Mouse (Mus musculus) urinary bladder, postnatal 25 days (tissue): ENCODE results near the gene Olfr1079.
"Not testable (repeated sequence)": the region's sequence is repeated elsewhere in the genome, so short reads cannot be mapped to it uniquely, and the experiment has no call there.

Experiments
- DNase-seq: peaks from one replicate; pipeline ENCODE4 v3.0.0; 2022; ENCODE audit warnings: low spot score

Gene Olfr1079

GRCm38 (mm10) chr2:86542380-86542779 is at the start of gene Olfr1079:
Gene Olfr1079, minus strand, starts transcription at chr2:86542480.
- DNase-seq = no peak

DNA sequence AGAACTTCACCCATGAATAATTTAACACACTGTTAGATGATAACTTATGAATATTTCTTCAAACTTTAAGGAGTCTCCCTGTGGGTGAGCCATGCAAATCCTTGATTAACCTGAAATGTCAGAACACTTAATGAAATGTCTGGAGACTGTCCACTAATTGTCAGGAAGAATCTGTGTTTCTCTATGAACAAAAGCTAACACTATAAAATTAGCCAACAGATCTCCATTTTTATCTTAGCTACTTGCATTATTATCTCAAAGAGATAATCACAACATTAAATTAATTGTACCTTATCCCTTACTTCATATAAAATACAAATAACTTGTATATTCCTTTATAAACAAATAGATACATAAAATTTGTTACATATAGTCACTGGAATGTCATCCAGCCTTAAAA is 15.9 kb upstream of the Olfr1079 start, which contains the start of gene Olfr1080:
TSS of gene Olfr1080 (minus strand) at position 101 of the 400 bp plus-strand sequence.
- DNase-seq = not testable (repeated sequence)

DNA sequence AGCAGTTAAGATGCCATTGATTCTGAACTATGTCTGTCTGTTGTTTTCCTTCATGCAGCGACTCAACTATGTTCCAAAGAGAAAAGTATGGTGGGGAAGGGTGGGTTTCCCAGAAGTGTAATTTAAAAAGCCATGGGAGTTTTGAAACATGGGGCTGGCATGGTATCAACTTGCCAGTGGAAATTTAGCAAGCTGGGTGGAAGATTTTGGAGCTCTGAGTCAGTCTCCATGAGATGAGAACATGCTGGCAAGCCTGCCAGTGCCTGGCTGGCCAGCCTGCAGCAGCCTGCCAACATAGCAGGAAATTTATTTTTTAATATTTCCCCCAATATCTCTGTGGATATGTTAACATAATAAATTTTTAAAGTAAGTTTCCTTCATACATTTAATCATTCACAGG is 11.3 kb downstream of the Olfr1079 start:
- no peak for DNase-seq

GRCm38 (mm10) chr2:86508161-86508560 is 34.1 kb downstream of the Olfr1079 start, which contains the start of gene Olfr1076:
Gene Olfr1076, plus strand, starts transcription at chr2:86508461.
- DNase-seq = no peak

DNA sequence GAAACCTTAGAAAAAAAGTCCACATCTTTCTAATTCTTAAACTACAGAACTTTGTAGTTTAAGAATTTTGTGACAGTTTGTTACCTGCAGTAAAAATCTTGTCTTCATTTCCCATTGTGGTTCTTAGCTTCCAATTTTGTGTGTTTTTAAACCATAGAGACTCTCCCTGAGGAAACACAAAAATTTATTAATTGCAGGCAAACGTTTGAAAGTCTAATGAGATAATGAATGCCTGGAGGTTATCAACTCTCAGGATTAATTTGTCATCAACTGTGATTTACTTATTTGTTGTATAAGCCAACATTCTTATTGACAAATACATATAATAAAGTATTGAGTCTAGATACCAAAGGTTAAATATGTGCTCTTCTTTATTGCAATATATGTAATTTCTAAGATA is 55.0 kb downstream of the Olfr1079 start, which contains the start of gene Olfr228:
TSS of gene Olfr228 (minus strand) at position 101 of the 400 bp plus-strand sequence.
- no peak for DNase-seq
